Mouse (Mus musculus): ENCODE data around the gene Mfsd12.

Mfsd12 gene

DNA sequence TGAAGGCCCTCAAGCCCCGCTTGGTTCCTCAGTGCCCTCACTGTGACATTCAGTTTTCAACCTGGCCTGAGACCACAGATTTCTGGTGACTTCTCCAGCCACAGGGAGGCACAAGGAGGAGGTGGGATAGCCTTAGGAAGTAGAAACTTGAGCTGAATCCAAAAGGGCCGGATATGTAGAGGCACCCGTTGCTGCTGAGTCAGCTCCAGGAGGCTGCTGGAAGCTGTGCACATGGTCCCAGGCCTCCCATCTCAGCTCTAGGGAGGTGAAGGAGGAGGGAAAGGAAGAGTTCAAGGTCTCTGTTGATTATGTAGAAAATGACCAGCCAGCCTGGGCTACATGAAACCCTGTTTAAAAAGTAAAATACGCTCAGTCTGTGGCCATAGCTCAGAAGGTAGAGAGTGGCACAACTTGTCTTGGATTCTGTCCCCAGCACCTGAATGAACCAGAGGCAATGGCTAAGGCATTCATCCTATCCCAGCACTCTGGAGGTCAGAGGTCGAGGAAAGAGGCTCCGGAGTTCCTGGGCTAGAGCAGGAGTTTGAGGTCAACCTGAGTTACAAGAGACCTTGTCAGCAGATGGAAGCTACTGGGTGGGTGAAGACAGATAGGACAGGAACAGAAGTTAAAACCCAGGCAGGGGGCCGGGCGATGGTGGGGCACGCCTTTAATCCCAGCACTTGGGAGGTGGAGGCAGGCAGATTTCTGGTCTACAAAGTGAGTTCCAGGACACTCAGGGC lies 2.4 kb upstream of the Mfsd12 start:
- DNase-seq (ENCODE audit: low spot score in 2 of 2): no peak

DNA sequence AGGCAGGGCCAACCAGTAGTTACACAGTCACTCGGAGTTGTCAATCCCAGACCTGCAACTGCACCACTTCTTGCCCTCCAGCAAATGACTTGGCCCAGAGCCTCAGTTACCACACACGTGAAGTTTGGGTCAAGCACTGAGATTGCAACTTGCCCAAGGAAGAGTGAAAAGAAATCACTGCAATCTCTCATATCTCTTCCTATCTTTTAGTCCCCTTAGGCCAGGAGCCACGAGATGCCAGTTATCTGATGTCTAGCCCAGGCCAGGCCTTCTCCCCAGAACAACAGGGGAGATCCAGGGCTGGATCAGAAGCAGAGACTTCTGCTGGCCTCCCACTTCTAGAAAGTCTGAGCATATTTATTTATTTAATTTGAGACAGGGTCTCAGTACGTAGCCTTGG lies 1.8 kb upstream of the Mfsd12 start:
- DNase-seq (ENCODE audit: low spot score in 2 of 2): no peak

DNA sequence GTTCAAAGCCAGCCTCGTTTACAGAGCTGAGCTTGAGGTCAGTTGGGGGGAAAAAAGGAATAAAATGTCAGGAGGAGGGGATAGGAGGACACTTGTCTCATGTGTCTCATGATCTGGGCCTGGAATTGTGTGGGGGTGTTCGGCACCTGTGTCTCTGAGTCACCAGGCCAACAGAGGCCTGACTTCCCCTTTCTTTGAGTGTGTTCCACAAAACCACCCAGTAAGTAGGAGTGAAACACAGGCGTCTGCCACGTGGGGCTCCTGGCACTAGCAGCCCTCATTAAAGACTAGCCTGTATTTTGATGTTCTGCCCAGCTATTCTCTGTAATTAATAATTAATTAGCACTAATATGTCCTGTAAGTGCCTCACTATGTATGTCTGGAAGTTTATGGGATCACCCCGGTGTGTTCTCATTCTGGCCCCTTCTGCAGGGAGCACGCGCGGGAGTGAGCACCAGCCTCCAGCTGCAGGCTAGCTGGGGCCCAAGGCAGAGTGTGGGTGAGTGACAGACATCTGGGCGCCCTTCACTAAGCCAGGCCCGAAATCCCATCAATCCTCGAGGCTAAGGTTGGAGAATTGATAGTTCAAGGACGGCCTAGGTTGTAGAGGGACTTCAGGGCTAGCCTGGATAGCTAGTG lies 820 bp upstream of the Mfsd12 start:
- no peak for DNase-seq (ENCODE audit: low spot score in 2 of 2)

DNA sequence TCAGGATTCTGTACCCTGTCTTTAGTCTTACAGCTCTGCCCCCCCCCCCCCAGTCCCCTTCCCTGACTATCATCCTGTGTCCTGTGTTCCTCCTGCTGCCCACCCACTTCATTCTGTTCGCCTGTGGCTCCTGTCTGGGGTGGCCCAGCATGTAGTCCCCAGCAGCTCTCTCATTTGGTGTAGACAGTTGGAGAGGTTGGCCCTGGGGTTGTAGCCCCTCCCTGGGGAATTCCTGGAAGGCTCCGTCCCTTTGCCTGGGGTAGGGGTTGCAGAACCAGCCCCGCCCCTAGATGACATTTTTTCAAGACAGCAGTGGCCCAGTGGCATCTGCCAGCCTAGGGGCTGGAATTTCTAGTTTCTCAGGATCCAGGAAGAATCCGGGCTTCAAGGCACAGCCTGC lies 918 bp downstream of the Mfsd12 start:
- DNase-seq (ENCODE audit: low spot score in 2 of 2): no peak

DNA sequence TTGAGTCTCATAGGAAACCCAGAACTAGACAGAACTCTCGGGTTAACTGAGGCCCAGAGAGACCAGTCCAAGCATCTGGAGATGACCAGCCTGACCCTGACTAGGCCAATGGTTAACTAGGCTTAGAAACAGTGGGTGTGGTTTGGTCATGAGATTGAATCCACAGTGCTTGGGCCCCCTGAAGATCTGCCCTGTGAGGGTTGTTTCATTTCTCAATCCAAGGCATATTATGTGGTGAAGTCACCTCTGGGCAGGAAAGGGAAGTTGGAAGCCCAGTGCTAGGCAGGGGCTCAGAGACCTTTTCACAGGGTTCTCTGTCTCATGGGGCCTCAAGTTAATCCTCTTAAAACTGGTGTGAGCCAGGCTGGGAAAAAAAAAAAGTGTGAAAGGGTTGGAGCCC lies 1.6 kb downstream of the Mfsd12 start:
- DNase-seq (ENCODE audit: low spot score in 2 of 2): no peak

DNA sequence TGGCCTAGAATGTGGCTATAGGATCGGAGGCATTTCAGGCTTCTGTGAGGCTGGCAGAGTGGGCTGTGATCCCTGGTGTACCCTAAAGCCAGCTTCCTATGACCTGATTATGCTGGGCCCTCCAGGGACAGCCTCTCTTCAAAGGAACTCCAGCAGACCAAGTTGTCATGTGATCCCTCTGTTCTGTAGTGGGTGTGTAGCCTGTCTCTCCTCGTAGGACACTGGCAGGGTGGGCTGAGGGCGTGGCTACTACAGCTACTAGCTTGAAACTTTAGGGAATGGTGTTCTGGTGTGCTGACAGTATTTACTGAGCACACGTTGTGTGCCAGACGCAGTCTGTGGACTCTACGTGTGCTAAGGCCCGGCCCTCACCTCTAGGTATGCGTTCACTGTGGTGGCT lies 3.4 kb downstream of the Mfsd12 start:
- no peak for DNase-seq (ENCODE audit: low spot score in 2 of 2)

DNA sequence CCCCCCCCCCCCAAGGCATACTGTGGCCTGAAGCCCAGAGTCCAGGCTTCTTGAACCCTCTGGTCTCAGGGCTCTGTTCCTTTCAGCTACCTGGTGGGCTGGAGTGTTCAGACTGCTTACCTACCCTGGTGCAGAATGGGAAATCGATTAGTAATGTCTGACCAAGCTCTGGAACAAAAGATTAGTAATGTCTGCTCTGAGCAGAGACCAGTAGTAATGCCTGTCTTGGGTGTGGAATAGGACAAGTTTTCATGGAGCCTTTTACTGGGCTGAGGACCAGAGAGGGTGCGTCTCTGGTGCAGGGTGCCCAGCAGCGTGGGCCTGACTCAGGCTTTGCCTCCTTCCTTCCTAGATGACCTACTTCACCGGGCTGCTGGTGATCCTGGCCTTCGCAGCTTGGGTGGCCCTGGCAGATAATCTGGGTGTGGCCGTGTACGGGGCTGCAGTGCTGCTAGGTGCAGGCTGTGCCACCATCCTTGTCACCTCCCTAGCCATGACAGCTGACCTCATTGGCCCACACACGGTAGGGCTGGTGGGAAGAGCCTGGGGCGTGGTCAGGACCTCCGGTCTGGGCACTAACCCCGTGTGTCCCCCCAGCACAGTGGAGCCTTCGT lies 5.2 kb downstream of the Mfsd12 start:
- no peak for DNase-seq (ENCODE audit: low spot score in 2 of 2)

DNA sequence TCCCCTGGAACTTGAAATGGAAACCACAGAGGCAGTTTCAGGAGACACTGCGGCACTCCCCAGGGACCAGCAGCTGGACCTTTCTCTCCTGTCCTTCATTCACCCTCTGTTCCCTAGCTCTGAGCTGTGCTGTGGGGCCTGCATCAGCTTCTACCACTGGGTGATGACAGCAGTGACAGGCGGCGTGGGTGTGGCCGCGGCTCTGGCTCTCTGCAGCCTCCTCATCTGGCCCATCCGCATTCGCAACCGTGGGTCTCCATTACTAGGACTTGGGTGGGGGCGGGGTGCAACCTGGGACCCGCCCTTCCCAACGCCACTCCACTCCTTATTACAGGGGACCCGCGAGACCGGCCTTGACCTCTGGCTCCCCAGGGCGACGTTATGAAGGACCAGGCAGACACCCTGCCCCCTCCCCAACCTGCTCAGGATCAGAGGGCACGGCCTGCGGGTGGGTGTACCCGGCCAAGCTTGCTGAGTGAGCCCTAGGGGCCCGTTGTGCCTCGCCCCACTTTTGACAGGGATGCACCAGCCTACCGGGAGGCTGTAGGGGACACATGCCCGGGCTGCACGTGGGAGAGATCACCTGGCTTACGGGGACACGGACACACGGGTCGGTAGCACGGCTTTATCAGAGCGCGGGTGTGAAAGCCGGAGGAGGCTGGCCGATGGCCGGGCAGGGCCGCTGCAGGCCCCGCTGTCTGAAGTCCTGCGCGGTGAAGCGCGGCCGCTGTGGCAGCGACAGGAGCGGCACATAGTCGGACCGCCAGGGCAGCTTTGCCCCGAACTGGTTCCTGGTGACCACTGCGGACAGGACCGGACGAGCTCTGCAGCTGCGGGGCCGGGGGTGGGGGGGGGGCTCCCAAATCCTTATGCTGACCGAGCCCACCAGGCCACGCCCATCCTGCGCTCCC lies 6.4 kb downstream of the Mfsd12 start:
- DNase-seq (ENCODE audit: low spot score in 2 of 2): no peak

DNA sequence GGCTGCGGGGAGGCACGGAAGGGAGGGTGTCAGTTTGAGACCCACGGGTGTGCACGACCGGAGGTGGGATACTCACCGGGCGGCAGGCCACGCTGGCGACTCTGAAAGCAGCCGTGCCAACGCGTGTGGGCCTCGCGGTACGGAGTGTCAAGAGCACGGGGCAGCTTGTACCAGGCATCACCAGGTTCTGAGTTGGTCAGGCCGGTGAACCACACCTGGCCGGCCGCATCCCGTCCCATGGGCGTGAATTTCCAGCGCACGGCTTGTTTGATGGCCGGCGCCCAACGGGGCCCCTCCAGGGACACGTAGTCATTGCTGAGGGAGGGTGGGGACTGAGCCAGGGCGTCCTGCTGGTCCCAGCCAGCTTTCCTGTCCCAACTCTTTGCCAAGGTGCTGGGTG lies 7.4 kb downstream of the Mfsd12 start:
- no peak for DNase-seq (ENCODE audit: low spot score in 2 of 2)

DNA sequence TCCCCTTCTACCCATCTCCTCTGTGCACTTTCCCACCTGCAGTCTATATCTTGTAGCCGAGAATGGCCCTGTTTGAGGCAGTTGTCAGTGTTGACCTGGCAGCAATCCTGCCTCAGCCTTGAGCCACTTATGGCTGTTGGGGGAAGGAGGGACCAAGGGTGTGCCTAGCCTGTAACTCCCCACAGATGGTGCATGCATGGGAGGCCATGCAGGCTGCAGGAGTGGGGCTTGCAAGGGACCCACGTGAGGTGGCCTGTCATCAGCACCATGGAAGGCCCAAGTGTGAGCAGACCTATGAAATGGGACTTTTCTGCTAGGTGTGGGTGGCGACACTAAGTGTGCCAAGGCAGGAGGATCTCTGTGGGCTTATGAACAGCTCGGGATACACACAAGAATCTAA lies 7.8 kb downstream of the Mfsd12 start:
- no peak for DNase-seq (ENCODE audit: low spot score in 2 of 2)

DNA sequence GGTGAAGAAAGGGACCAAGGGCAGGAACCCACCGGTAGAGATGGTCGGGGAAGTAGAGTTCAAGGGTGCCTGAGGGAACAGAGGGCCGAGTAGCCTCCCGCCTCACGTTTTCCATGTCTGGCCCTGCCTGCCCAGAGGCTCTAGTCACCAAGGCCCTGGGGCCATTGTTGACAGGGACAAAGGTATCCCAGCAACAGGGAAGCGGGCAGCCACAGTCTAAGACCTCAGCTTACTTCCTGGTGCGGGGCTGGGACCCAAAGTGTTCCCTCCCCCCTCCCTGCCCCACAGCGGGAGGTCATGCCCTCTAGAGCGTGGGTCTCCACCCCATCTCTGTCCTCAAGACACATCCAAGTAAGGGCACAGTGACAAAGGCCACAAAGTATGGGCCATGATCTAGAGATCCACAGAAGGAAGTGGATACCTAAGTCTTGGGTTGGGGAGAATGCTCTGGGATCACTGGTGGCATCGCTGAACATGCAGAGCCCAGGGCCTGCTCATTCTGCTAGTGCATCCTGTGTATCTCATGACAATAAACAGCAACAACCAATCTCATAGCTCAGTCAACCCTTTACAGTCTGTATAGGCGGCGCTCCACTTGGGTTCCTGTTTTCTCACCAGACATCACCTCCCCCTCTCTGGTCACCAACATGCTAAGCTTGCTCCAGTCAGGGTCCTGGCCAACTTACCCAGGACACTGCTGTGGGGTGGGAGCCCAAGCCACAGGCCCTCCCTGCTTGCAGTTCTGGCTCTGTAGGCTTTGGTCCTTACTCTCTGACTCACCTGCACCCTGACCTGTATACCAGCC lies 8.6 kb downstream of the Mfsd12 start, which contains the start of gene 4930404N11Rik:
Gene 4930404N11Rik, minus strand, starts transcription at position 145 of the 805 bp plus-strand sequence.
- no peak for DNase-seq (ENCODE audit: low spot score in 2 of 2)

DNA sequence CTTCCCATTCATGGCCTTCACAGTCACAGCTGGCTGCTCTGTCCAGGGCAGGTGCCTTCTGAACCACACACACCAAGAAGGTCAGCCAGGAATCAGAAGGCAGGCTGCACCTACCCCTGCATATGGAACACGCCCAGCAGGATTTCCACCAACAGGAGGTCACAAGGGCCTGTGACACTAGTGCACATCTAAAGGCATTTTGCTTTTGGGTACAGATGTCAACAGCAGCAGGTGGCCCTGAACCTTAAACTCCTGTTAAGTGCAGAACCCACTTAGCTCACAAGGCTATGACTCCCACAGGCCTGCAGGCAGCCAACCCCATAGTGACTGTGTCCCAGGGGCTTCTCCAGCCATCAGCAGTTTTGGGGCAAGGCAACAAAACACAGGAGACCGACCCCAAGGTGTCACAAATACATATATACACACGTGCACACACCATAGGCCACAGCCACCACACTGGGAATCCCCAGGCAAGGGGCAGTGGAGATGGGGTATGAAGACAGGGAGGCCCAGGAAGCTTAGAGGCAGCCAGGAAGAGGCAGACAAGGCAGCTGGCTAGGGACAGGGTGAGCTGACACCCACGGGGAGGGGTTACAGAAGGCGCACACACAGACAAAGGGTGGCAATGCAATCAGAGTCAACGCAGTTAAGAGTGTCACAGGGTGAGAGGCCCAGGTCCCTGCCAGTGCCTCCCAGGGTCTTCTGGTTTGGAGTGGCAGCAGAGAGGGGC lies 9.4 kb downstream of the Mfsd12 start:
- no peak for DNase-seq (ENCODE audit: low spot score in 2 of 2)

DNA sequence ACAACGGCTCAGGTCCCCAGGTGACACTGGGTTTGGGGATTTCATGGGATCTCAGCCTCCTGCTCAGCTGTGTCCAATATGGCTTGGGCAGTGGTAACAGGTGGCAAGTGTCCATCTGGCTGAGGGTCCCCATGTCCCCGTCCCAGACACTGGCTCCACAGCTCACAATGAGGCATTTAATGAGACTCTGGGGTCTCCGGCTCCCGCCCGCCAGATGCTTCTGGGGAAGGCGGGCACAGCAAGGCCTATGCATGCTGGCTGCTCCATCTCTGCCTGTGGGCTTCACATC lies 9.9 kb downstream of the Mfsd12 start:
- DNase-seq (ENCODE audit: low spot score in 2 of 2): no peak

DNA sequence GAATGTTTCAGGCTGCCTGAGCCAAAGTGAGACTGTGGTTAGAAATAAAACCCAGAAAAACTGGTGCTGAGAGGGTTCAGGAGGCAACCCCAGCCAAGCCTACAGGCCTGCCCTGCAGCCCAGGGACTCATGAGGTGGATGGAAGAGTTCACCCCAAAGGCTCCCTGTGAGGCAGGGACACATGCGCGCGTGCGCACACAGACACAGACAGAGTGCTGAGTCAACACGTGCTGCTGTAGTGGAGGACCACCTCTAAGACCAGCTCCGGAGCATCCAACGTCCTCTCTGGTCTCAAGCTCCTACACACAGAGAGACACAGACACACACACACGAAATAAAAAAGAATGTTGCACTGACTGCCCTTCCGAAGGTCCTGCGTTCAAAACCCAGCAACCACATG lies 18.0 kb downstream of the Mfsd12 start:
- DNase-seq (ENCODE audit: low spot score in 2 of 2): no peak

DNA sequence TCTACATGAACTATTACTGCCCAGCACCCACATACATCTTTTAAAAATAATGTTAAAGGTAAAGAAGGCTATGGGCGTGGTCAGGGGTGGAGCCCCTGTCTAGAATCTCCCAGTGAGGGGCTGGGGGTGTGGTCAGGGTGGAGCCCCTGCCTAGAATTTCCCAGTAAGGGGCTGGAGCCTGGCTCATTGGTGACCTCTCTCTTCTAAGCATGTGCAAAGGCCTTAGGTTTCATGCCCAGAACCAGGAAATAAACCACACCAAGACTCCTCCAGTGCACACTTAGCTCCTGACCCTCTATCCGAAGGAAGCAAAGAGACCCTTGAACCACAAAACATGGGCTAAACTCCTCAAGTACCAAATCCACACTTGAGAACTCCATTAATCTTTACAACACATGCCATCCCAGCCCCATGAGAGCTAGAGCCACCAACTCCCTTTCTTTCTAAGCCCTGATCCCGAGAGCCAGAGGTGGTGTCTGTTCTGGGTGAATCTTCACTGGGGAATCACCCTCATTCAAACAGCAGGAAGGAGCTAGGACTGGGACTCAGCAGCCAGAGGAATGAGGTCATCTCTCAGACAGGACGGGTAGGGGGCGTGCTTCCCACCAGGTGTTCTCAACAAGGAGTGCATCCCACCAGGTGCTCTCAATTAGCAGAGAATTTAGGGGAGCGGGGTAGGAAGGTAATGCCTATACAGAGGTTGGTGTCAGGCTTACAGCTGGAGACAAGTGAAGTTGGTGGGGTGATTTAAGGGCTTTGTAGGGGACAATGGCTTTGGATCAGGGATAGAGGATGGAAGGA lies 19.5 kb downstream of the Mfsd12 start:
- no peak for DNase-seq (ENCODE audit: low spot score in 2 of 2)

DNA sequence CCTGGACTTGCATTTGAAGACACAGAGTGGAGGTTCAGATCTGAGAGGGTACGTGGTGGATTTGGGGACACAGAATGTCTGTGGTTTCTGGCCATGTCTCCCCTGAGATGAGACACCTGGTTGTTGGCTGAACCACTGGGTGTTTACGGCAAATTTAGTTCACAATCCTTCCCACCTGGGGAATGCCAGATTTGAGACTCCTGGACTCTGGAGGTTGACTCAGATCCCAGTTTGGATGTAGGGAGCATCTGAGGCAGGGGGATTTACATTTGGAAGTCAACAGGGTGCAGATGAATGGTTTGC lies 20.0 kb downstream of the Mfsd12 start:
- DNase-seq (ENCODE audit: low spot score in 2 of 2): no peak

DNA sequence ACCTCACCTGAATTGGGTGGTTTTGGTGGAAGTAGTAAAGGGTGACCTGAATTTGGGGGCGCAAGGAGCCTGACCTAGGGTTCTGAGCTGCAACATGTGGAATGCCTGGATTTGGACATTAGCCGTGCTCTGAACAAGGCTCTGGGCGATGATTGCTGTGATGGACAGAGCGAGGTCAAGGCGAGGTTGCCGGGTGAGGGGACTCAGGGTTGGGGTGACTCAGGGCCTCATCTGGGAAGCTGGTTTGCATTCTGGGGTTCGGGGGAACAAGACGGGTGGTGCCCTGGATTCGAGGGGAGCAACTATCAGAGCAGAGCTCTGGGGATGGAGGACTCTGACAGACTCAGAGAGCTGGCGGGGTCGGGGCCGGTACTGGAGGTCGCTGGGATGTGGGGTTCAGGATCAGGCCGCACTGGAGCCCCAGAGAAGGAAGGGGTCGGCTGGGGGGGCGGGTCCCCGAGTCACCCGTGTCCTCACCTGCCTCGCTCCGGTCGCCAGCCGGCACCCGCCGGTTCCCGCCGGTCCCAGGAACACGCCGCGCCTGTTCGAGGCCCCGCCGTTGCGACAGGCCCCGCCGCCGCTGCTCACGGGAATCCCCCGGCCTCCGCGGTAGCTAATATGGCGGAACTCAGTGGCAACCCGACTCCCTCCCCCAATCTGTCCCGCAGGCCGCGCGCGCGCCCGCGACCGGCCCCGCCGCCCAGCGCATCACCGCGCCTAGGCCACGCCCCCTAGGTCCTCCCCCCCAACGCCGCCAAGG lies 20.7 kb downstream of the Mfsd12 start, which contains the start of gene Fzr1:
Gene Fzr1, minus strand, starts transcription at position 724 of the 760 bp plus-strand sequence.
- no peak for DNase-seq (ENCODE audit: low spot score in 2 of 2)

DNA sequence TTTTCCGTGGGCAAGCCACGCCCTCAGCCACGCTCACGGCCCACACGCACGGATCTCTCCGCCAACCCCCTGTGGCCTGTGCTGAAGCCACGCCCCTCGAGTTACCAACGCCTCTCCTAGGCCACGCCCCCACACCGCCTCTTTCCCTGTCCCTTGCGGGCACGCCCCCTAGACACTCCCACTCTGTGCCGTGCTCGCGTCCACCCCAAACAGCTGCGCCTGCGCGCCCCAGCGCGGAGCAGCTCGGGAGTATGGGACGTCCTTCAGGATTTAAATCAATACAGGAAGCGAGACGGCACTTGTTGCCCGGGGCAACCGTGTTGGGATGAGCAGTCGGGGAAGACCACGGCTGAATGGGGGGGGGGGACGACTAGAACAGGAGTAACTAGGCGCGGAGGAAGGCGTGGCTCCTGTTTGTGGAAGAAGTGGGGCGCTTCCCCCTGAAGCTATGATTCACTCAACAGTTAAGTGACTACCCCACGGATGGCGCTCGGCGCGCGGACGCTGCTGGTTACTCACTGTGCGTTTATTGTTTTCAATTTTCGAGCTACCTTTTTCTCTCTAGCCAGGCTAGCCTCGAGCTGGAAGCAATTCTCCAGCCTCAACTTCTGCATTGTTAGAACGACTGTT lies 21.4 kb downstream of the Mfsd12 start:
- peak; percentile 100 for DNase-seq (ENCODE audit: low spot score in 2 of 2)

DNA sequence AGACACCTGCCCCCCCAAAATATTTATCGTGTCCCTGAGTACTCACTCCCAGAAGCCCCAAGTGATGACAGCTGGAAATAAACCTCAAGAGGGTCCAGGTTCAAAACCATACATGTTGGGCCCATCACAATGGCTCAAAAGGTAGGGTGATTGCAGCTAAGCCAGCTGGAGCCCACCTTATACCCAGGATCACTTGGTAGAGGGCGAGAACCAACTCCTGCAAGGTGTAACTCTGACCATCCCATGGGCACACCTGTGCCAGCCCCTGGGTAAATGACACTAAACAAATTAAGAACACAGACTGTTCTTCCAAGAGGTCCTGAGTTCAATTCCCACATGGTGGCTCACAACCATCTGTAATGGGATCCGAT lies 21.9 kb downstream of the Mfsd12 start:
- no peak for DNase-seq (ENCODE audit: low spot score in 2 of 2)
